Mouse (Mus musculus): ENCODE measurements around the gene Rbm42.

The Rbm42 gene

DNA sequence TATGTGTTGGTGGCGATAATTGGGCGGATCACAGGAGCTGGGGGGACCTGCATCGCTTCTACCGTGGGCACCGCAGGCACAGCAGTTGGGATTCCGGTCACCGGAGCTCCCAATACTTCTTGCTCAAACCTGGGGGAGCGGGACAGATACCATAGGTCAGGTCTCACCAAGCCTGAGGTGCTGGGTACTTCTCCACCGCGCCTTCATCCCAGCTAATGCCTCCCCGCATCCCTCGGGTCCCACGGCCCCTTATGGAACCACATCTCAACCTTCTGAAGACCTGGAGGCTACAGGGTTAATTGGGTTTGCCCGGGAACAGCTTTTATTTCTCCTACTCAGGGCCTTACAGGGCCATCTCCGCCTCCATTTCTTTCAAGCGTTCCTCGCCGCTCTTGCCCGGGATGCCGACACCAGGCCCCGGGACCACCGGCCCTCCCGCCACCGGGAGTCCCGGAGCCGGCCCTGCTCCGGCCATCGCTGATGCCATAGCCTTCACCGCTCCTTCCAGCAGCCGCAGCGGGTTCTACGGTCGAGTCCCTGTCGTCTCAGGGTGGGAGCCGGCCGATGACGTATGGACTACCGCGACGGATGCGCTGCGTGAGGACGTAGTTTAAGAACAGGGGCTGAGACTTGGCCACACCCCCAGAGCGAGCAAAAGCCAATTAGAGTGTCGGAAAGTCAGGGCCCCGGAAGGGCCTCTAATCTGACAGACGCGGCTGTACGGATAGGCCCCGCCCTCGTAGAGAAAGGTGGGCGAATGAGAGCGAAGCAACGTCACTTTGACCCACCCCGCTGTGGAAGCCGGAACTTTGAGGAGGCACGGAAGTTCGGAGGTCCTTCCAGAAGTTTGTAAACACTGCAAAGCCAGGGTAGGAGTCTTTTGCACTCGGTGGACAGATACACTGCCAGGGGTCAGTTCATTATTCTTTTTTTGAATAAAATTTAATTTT lies at the start of gene Rbm42:
TSS of gene Rbm42 (minus strand) at position 727 of the 950 bp plus-strand sequence.
- peak; percentile 98 for DNase-seq

DNA sequence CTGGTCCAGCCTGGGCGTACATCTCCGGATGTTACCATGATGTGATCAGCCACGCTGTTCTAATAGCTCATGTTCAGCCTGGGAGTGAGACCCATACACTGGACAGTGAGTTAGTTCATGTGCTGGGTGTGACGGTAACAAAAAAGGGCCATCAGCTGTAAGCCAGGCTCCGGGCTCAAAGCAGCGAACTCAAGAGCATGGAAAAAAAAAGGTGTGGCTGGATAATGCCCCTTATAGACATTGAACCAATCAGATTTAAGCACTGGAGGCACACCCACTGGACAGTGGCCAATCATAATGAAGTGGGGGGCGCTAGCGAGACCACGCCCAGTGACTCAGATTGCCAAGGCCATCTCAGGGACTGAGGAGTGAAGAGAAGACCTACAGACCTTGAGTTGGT lies 48.5 kb upstream of the Rbm42 start, which contains the start of gene 2200002J24Rik:
TSS of gene 2200002J24Rik (plus strand) at position 338 of the 400 bp plus-strand sequence.
- DNase-seq, result no peak

DNA sequence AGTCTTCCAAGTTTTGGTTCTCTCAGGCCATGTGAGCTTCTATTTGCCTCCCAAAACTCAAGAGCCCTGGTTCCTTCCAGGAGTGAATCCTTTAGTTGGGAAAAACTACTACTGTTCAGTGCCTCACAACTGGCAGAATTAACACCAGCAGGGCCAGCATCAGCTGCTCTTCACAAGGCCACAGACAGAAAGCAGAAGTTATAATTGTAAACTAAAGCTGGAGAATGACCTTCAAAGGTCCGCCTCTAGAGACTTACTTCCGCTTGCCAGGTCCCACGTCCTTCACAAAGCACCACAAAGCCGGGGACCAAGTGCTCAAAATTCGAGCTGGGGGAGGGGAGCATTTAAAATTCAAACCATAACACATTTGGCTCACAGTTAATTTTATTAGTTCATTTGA lies 48.0 kb upstream of the Rbm42 start:
- no peak for DNase-seq

DNA sequence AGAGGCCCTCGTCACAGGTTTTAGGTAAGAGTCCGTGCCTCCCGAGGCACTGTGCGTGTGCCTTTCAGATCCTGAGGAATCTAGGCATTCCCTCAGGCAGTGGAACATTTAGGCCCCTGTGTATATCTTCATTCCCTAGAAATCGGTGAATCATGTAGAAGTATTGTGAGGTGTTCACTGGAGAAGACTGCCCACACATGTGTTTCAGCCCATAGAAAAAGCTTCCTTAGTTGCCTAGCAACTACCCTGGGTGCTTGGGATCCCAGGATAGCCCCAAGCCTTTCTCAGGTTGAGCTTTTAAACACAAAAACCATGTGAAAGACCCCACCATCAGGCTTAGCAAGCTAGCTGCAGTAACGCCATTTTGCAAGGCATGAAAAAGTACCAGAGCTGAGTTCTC lies 38.2 kb upstream of the Rbm42 start:
- DNase-seq, result no peak

DNA sequence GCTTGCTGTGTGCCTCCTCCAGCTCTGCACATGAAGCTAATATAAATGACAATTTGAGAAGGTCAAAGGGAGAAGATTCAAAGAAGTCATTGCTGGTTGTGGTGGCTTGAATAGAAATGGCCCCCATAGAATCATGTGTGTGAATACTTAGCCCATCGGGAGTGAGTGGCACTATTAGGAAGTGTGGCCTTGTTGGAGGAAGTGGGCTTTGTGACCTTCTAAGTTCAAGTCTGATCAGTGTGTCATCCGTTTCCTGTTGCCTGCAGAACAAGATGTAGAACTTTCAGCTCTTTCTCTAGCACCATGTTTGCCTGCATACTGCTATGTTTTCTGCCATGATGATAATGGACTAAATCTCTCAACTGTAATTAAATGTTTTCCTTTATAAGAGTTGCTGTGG lies 33.3 kb upstream of the Rbm42 start:
- no peak for DNase-seq

DNA sequence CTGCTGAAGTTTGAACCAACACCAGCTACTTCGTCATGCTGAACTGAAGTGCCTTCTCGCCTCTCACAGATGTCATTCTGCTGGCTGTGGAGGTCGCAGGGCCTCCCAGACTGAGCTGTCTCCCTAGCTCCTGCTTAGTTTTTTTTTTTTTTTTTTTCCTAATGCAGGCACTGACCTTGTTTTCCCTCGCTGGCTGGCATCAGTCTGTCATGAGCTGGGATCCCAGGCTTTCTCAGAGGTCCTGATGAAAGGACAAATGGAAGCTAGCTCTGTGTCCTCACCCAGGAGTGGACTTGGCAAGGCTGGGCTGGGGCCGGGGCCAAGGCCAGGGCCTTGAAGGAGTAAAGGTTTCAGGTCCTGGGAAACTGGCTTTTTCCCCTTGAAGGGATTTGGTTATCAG lies 31.8 kb upstream of the Rbm42 start:
- no peak for DNase-seq

DNA sequence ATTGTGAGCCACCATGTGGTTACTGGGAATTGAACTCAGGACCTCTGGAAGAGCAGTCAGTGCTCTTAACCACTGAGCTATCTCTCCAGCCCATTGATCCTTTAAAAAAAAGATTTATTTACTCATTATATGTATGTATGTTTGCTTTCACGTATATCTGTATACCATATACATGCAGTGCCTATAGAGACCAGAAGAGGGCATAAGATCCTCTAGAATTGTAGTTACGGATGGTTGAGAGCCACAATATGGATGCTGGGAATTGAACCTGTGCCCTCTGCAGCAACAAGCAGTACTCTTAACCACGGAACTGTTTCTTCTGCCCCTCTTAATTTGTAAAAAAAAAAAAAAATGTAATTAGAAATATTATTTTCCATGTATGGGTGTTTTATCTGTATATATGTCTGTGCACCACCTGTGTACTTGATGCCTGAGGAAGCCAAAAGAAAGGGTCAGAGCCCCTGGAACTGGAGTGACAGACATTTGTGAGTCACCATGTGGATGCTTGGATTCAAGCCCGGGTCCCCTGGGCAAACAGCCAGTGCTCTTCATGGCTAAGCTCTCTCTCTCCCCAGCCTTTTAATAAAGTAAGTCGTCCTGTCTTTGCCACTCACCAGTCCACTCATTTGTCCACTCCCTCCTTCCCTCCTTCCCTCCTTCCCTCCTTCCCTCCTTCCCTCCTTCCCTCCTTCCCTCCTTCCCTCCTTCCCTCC lies 28.3 kb upstream of the Rbm42 start:
- DNase-seq, result peak; percentile 61 to 83

DNA sequence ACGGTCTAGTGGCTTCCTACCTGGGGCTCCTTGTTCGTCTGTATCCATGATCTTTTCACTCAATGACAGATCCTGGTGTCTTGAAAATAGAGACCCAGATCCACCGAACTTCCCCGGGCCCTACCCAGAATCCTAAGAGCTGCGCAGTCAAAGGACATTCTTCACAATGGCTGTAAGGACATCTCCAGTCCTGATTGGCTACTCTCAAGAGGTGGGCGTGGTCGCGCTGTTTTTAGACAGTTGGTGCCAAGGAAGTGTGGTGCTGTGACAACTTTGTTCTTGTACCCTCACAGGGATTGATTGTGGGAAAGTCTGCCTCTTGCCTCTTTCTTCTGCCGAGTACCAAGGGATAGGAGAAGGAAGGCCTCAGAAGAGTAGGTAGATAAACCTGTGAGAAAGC lies 21.4 kb upstream of the Rbm42 start, which contains the start of gene Pmis2:
TSS of gene Pmis2 (minus strand) at position 126 of the 400 bp plus-strand sequence.
- no peak for DNase-seq

DNA sequence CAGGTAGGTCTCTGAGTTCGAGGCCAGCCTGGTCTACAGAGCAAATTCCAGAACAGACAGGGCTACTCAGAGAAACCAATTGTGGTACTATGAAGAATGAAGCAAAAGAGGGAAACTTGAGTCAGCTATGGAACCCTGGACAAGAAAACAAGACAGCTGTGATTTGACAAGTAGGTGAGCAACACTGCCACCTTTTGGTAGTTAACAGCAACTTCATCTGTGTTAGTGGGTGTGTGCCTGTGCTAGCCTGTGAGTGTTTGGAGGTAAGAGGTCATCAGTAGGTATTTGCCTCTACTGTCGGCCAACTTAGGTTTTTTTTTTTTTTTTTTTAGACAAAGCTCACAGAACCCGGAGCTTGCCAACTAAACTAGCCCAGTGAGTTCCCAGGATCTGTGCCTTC lies 19.1 kb upstream of the Rbm42 start:
- DNase-seq, result no peak

DNA sequence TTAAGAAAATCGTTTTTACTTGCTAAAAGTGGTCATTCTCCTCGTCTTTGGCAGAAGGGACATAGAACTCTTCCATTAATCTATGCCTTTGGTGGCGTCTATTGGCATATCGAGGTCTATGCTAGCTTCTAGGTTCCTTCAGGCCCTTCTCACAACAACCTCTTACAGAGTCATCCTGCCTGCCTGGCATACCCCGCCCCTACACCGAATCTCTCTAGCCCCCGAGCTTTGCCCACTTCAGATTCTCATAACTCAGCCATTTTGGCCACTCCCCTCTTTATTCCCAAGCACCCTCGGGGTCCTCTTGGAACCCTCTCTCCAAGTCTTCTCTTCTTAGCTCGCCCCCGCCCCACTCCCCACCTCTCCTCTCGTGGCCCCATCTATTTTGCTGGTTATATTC lies 15.2 kb upstream of the Rbm42 start:
- DNase-seq, result peak; percentile 28 to 32

DNA sequence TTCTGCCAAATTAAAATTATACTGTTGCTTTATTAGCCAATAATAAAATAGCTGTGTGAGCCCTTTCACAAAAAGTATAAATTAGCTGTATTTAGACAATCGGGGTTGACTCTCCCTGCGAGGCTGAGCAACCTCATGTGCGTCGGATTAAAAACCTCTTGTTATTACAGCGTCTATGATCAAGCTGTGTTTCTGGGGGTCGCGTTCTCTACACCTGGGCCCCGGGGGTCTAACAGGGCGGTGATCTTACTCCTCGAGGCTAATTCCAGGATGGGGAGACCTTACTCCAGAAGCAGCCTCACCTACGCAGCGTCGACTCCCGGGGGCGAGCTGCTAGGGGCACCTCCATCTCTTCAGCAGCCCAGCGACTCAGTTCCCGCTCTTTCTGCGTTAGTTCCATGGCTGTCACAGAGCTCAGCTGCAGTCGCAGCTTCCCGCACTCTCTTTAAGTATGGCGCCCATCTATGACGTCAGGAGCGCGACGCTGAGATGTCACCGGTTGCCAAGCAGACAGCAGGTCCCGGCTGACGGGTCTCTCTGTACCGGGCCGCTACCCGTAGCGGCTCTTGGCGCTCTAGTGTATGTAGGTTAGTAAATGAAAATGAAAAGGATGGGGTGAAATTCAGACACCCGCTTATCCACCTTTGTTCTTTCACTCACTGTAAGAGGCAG lies 14.5 kb upstream of the Rbm42 start, which contains the start of gene Haus5:
TSS of gene Haus5 (minus strand) at position 466 of the 672 bp plus-strand sequence.
- peak; percentile 95 for DNase-seq

DNA sequence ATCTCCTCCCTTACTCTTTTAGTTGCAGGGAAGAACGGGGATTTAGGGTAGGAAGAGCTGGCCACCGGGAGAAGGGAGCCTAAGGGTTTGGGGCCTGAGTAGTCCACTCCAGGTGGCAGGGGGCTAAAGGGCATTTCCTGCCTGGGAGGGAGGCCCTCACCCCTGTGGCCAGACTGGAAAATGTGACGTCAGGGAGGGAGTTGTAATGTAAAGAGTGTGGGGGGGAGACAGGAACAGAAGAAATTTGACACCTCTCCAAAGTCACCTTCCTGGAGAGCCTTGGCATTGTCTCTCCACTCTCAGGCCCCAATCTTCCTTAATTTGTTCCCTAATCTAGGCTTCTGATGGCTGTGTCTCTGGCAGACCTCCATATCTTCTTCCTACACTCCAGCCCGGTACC lies 11.0 kb downstream of the Rbm42 start:
- no peak for DNase-seq

DNA sequence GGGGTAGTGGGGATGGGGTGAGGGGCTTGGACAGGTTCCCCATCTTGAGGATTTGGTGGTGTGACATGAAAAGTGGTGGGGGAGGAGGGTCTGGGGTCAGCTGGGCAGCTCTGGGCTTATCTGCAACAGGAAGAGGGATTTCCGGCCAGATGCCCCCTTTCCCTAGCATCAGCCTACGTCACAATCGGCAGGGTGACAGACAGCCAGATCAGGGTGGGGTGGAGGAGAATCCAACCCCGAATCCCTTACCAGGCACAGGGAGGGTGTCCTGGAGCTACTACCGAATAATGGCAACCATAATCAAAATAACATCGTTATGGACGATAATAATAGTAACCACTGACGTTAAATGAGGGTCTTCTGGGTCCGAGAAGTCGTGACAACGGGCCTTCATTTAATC lies 13.7 kb downstream of the Rbm42 start:
- DNase-seq, result no peak

DNA sequence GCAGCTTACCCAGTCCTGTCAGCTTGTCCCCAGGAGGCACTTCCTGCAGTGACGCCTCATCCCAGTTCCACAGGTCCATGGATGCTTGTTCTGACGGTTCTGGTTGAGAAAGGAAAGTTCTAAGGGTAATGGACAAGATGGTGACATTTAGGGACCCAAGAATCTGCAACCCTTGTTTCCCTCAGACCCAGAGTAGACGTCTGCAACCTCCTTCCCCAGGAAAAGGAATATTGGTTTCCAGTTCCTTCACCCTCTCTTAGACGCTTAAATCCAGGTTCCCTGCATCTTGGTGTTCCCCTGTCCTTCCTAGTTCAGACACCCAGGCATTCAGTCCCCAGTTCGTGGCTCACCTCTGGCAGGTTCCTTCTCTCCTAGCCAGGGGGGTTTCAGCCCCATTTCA lies 14.4 kb downstream of the Rbm42 start, which contains the start of gene Etv2:
TSS of gene Etv2 (minus strand) at position 101 of the 400 bp plus-strand sequence.
- DNase-seq, result no peak

DNA sequence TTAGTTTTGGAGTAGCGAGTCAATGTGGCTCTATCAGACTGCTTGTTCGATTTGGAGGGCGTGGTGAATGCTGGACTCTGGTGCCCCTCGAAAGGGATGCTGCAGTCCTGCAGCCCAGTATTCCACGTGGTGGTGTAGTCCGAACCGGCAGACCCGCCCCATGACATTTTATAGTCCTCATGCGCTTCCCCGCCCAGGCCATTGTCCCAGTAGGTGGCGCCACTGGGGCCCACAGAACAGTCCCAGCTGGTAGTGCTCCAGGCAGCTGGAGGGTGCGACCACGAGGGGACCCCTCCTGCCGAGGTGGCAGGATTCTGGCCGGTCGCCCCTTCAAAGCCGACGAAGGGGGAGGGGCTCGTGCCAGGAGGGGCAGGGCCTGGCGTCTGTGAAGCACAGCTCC lies 15.5 kb downstream of the Rbm42 start:
- DNase-seq, result peak in 1 of 2 experiments; percentile 55

DNA sequence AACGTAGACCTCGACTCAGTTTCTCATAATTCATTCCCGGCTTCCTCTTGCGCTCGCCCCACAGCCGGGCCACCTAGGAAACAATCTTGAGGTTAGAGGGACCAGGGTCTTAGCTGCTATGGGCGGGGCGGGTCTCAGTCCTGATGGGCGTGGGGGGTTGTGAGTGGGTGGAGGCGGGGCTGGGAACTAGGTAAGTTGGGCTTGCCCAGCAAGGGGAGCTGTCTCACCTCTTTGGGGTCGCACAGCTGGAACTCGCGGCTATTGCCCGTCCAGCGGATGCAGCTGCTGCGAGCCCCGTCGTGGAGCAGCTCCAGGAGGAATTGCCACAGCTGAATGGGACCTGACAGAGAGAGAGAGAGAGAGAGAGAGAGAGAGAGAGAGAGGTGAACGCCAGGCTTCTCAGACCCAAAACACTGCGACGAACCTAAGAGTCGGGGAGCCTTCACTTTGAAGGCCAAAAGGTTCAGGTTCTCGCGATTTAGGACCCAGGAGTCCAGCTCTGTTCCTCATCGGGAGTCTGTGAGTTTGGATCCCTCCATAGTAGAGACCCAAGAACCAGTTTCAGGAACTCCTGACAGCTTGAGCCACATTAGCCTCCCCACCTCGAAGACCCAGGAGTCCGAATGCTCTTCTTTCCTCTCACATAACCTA lies 16.2 kb downstream of the Rbm42 start:
- DNase-seq, result no peak

DNA sequence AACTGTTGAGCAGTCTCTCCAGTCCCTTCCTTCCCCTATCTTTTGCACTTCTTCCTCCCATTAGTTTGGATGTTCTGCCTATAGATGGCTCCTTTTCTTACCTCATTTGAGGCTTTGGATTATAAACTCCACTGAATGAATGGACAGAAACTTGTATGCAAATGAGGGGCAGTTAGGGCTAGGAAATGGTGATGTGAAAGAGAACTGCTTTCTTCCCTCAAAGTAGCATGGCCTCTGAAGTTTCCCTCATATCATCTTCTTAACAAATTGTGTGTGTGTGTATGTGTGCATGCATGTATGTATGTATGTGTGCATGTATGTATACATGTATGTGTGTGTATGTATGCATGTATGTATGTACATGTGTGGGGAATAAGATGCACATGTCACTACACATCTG lies 21.1 kb downstream of the Rbm42 start:
- no peak for DNase-seq

DNA sequence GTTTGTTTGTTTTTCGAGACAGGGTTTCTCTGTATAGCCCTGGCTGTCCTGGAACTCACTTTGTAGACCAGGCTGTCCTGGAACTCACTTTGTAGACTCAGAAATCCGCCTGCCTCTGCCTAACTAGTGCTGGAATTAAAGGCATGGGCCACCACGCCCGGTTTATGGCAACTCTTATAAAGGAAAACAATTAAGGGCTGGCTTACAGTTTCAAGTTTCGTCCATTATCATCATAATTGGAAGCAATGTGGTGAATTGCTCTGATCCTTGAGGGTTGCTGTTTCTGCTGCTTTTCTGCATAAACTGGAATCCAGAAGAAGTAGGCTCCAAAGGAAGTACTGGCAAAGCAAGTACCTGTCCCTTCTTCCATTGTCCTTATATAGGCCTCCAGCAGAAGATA lies 23.5 kb downstream of the Rbm42 start:
- DNase-seq, result no peak

DNA sequence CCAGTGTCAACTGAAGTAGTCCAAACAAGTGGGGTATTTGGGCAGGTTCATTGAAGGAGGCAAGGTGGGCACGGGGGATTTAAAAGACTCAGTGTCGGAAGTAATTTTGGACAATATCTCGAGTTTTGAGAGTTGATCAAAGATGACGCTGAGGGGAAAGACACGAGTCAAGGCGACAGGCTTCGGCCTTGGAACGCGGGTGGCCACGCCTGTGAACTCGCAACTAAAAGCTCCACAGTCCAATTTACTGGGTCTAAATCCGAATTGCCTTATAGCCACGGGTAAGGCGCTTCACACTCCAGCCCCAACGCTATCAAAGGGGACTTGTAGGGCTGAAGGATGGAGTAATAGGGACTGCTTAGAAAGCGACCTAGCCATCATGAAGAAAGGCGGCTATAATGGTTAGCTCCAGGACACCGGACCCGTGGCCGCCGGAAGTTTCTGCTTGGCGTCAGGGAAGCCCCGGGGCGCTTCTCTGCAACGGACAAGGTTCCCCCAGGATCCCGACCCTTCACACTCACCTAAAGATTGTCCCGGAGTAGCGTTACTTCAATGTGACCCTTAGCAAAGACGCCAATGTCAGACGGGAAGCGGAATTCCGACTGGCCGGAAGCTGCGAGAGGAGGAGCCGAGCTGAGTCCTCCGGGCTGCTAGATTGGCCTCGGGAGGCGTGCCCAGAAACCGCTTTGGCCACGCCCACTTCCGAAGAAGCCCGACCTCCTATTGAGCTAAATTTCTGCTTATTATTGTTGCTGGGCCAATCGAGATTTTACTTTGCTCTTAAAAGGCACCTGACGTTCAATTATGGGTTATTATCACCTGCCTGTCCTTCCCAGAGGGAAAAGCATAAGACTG lies 24.4 kb downstream of the Rbm42 start, which contains the start of gene Cox6b1:
TSS of gene Cox6b1 (minus strand) at position 622 of the 855 bp plus-strand sequence.
- DNase-seq, result peak; percentile 84 to 92

DNA sequence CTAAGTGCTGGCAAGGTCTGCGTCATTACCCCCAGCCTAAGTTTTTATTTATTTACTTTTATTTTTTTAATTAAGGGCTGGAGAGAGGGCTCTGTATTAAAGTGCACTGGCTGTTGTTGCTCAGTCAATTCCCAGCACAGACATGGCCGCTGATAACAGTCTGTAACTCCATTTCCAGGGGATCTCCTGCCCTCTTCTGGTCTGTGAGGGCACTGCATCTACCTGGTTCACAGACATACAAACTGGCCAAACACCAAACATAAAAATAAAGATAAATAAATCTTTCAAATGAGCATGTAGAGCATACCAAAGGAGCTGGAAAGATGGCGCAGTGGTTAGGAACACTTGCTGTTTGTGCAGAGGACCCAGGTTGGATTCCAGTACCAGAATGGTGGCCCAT lies 30.9 kb downstream of the Rbm42 start:
- DNase-seq, result peak in 1 of 2 experiments; percentile 56

DNA sequence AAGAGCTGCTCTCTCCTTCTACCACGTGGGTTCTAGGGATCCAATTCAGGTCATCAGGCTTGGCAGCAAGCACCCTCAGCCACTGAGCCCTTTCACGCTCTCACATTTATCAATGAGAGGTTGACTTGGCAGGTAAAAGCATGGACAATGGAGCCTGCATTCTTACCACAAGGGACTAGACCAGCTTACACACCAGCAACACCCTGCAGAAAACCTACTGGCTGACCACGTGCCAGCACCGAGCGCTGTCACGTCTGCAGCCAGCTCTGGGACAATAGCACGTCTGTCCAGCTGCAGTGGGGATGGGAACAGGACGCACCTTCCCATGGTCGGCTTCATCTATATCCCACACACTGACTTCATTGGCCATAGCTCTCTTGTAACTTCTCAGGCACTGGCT lies 31.5 kb downstream of the Rbm42 start:
- DNase-seq, result no peak

Data from cerebellum, postnatal 25 days (tissue).